Mouse (Mus musculus): ENCODE data around the gene Iqcg.

GRCm38 (mm10) chr16:32981405-32981804 is 74.6 kb downstream of the Iqcg start:
- no peak for TF ChIP-seq POLR2A (IDR thresholded peaks at IDR 0.05; ENCODE audit: borderline replicate concordance, insufficient read depth, low read length)
- TF ChIP-seq CTCF (IDR thresholded peaks at IDR 0.05; ENCODE audit: borderline replicate concordance, insufficient read depth, low read depth, low read length) = no peak

Measured in cerebellum, adult 2 months (tissue).